Mouse (Mus musculus): ENCODE measurements around the gene Tmem120b. TPM values are rescaled to one million over a fixed set of nuclear protein-coding genes. Genes with fewer than 3 reads are reported as not detected.

The Tmem120b gene
- polyA plus RNA-seq, 1 experiment, result 1.6 TPM

GRCm38 (mm10) chr5:123063141-123063540 is 5.1 kb upstream of the Tmem120b start:
- Histone ChIP-seq H3K4me1 (ENCODE audit: control insufficient read depth, insufficient read depth, insufficient read length, low read length) (no peaks in the 10 kb centered on the region; the same call in 1 of the 2 replicates), H3K36me3 (ENCODE audit: control insufficient read depth, insufficient read depth, low read length) (no peaks in the 10 kb centered on the region), H3K4me3 (ENCODE audit: low read depth, low read length) (no peak overlapping the region), H3K27ac (ENCODE audit: insufficient read depth, low read depth, low read length) (no peak overlapping the region), H3K27me3 (ENCODE audit: control insufficient read depth, insufficient read depth, low read length) (no peaks in the 10 kb centered on the region)
- TF ChIP-seq CTCF (IDR thresholded peaks at IDR 0.05; ENCODE audit: extremely low read depth, insufficient read length, insufficient replicate concordance, low read depth, low read length) (no peak), POLR2A (IDR thresholded peaks at IDR 0.05; ENCODE audit: low read depth, low read length) (no peak)
- 82% methylated on average over 3 of the region's 3 CpGs for WGBS

GRCm38 (mm10) chr5:123064207-123064606 is 4.0 kb upstream of the Tmem120b start:
- TF ChIP-seq POLR2A (IDR thresholded peaks at IDR 0.05; ENCODE audit: low read depth, low read length), result no peak
- TF ChIP-seq CTCF (IDR thresholded peaks at IDR 0.05; ENCODE audit: extremely low read depth, insufficient read length, insufficient replicate concordance, low read depth, low read length), result peak; percentile 39; the same call in 1 of the 2 replicates
- Histone ChIP-seq H3K27me3 (ENCODE audit: control insufficient read depth, insufficient read depth, low read length) (no peaks in the 10 kb centered on the region), H3K36me3 (ENCODE audit: control insufficient read depth, insufficient read depth, low read length) (no peaks in the 10 kb centered on the region), H3K27ac (ENCODE audit: insufficient read depth, low read depth, low read length) (no peak overlapping the region), H3K4me1 (ENCODE audit: control insufficient read depth, insufficient read depth, insufficient read length, low read length) (no peaks in the 10 kb centered on the region), H3K4me3 (ENCODE audit: low read depth, low read length) (no peak overlapping the region)
- WGBS, result 25% methylated on average over 6 of the region's 6 CpGs

- H3K36me3 ChIP-seq (ENCODE audit: control insufficient read depth, insufficient read depth, low read length), result no peaks in the 10 kb centered on the region
- H3K27ac ChIP-seq (ENCODE audit: insufficient read depth, low read depth, low read length), result no peak overlapping the region
- H3K27me3 ChIP-seq (ENCODE audit: control insufficient read depth, insufficient read depth, low read length), result no peaks in the 10 kb centered on the region
- WGBS, result 7% methylated on average over 6 of the region's 6 CpGs
- no peak for TF ChIP-seq CTCF (IDR thresholded peaks at IDR 0.05; ENCODE audit: extremely low read depth, insufficient read length, insufficient replicate concordance, low read depth, low read length)
- no peaks in the 10 kb centered on the region for H3K4me1 ChIP-seq (ENCODE audit: control insufficient read depth, insufficient read depth, insufficient read length, low read length)
- no peak overlapping the region for H3K4me3 ChIP-seq (ENCODE audit: low read depth, low read length)
Observed at GRCm38 (mm10) chr5:123067395-123067995, 720 bp upstream of the Tmem120b start.

GRCm38 (mm10) chr5:123068714-123069113 is 499 bp downstream of the Tmem120b start:
- Histone ChIP-seq H3K27me3 (ENCODE audit: control insufficient read depth, insufficient read depth, low read length) (no peaks in the 10 kb centered on the region), H3K36me3 (ENCODE audit: control insufficient read depth, insufficient read depth, low read length) (no peaks in the 10 kb centered on the region), H3K4me3 (ENCODE audit: low read depth, low read length) (no peak overlapping the region), H3K4me1 (ENCODE audit: control insufficient read depth, insufficient read depth, insufficient read length, low read length) (no peaks in the 10 kb centered on the region), H3K27ac (ENCODE audit: insufficient read depth, low read depth, low read length) (no peak overlapping the region)
- 97% methylated on average over 2 of the region's 2 CpGs for WGBS
- no peak for TF ChIP-seq POLR2A (IDR thresholded peaks at IDR 0.05; ENCODE audit: low read depth, low read length)
- no peak for TF ChIP-seq CTCF (IDR thresholded peaks at IDR 0.05; ENCODE audit: extremely low read depth, insufficient read length, insufficient replicate concordance, low read depth, low read length)

GRCm38 (mm10) chr5:123075576-123076418 is 7.6 kb downstream of the Tmem120b start:
- no peak overlapping the region for H3K27ac ChIP-seq (ENCODE audit: insufficient read depth, low read depth, low read length)
- peaks cover 10% of the 10 kb centered on the region for H3K4me1 ChIP-seq (ENCODE audit: control insufficient read depth, insufficient read depth, insufficient read length, low read length)
- H3K27me3 ChIP-seq (ENCODE audit: control insufficient read depth, insufficient read depth, low read length), result no peaks in the 10 kb centered on the region; the same call in 1 of the 2 replicates
- 6% methylated on average over 45 of the region's 45 CpGs for WGBS
- peak overlapping the region; percentile 77 for H3K4me3 ChIP-seq (ENCODE audit: low read depth, low read length)
- TF ChIP-seq POLR2A (IDR thresholded peaks at IDR 0.05; ENCODE audit: low read depth, low read length) (no peak), CTCF (IDR thresholded peaks at IDR 0.05; ENCODE audit: extremely low read depth, insufficient read length, insufficient replicate concordance, low read depth, low read length) (no peak)
- H3K36me3 ChIP-seq (ENCODE audit: control insufficient read depth, insufficient read depth, low read length), result no peaks in the 10 kb centered on the region

GRCm38 (mm10) chr5:123076419-123077281 is 8.4 kb downstream of the Tmem120b start:
- Histone ChIP-seq H3K4me1 (ENCODE audit: control insufficient read depth, insufficient read depth, insufficient read length, low read length) (peaks cover 10% of the 10 kb centered on the region), H3K27ac (ENCODE audit: insufficient read depth, low read depth, low read length) (no peak overlapping the region), H3K36me3 (ENCODE audit: control insufficient read depth, insufficient read depth, low read length) (no peaks in the 10 kb centered on the region), H3K4me3 (ENCODE audit: low read depth, low read length) (peak overlapping the region; percentile 77), H3K27me3 (ENCODE audit: control insufficient read depth, insufficient read depth, low read length) (no peaks in the 10 kb centered on the region; the same call in 1 of the 2 replicates)
- no peak for TF ChIP-seq POLR2A (IDR thresholded peaks at IDR 0.05; ENCODE audit: low read depth, low read length)
- TF ChIP-seq CTCF (IDR thresholded peaks at IDR 0.05; ENCODE audit: extremely low read depth, insufficient read length, insufficient replicate concordance, low read depth, low read length), result no peak; the same call in 1 of the 2 replicates
- 2% methylated on average over 35 of the region's 35 CpGs for whole genome bisulfite sequencing

Measured in small intestine, adult 2 months (tissue).